Mouse (Mus musculus) liver, adult 2 months (tissue): ENCODE measurements around the gene Ogfod3.

Experiments used
- CTCF ChIP-seq: fragments of 200-500 bp; IDR thresholded peaks from 2 replicates; pipeline ENCODE4 v1.5.1; 2011; ENCODE audit warnings: low read depth, low read length, control low read depth
- POLR2A ChIP-seq: fragments of 200-500 bp; IDR thresholded peaks from 2 replicates; pipeline ENCODE4 v1.6.1; 2011; ENCODE audit warnings: low read length, control low read depth; ENCODE audit not compliant: insufficient read depth; ENCODE audit errors: extremely low read depth

- TF ChIP-seq CTCF (no peak), POLR2A (no peak)
These were observed 61.0 kb downstream of the Ogfod3 start for GRCm38 (mm10) chr11:121143325-121144015.
